Mouse (Mus musculus) hindbrain, embryonic 15.5 days (tissue): Measurements from ENCODE around the gene Rab12. TPM values are rescaled to one million over a fixed set of nuclear protein-coding genes. Genes with fewer than 3 reads are reported as not detected.

Experiments
- ATAC-seq: fragments of 200-750 bp; cut with Nextera tagmentation; 2 replicates; pipeline ENCODE4 v1.8.0; 2017; ENCODE audit warnings: low read depth, moderate number of reproducible peaks, moderate TSS enrichment; ENCODE audit not compliant: low FRiP score
- H3K27ac ChIP-seq: fragments of 300-500 bp; sonication (generic); replicated peaks from 2 replicates; pipeline ENCODE4 v1.5.1; 2015; ENCODE audit warnings: mild to moderate bottlenecking, inconsistent platforms
- H3K27me3 ChIP-seq: fragments of 300-500 bp; sonication (generic); 2 replicates; pipeline ENCODE4 v1.6.1; 2015; ENCODE audit warnings: control low read depth, inconsistent platforms
- H3K36me3 ChIP-seq: fragments of 300-500 bp; sonication (generic); 2 replicates; pipeline ENCODE4 v1.6.1; 2015; ENCODE audit warnings: control low read depth, inconsistent platforms
- H3K4me1 ChIP-seq: fragments of 300-500 bp; sonication (generic); replicated peaks from 2 replicates; pipeline ENCODE4 v1.6.1; 2015; ENCODE audit warnings: control low read depth, inconsistent platforms
- H3K4me2 ChIP-seq: fragments of 300-500 bp; sonication (generic); 2 replicates; pipeline ENCODE4 v1.6.1; 2015; ENCODE audit warnings: moderate library complexity, mild to moderate bottlenecking, inconsistent platforms
- H3K4me3 ChIP-seq: fragments of 300-500 bp; sonication (generic); 2 replicates; pipeline ENCODE4 v1.5.1; 2015; ENCODE audit warnings: mild to moderate bottlenecking, inconsistent platforms
- H3K9ac ChIP-seq: fragments of 300-500 bp; sonication (generic); 2 replicates; pipeline ENCODE4 v1.6.1; 2015; ENCODE audit warnings: inconsistent platforms
- H3K9me3 ChIP-seq: fragments of 300-500 bp; sonication (generic); 2 replicates; pipeline ENCODE4 v1.6.1; 2016; ENCODE audit warnings: control low read depth, inconsistent platforms
- WGBS: fragments of 180-500 bp; shearing (Covaris S2); methylation state at CpG from one replicate; pipeline ENCODE4 v1.1.7; 2015; 5-methylcytosine and 5-hydroxymethylcytosine counted together
- polyA plus RNA-seq: library from polyadenylated mRNA; unstranded; fragments of >200 nt; fragmentation: Nextera tagmentation; extraction: Ambion mirVana; gene quantifications from 2 replicates; pipeline ENCODE4 v1.2.1, GENCODE M21; 2015

Gene Rab12
- polyA plus RNA-seq, 1 experiment from 2014 or later: 86.9 TPM

DNA sequence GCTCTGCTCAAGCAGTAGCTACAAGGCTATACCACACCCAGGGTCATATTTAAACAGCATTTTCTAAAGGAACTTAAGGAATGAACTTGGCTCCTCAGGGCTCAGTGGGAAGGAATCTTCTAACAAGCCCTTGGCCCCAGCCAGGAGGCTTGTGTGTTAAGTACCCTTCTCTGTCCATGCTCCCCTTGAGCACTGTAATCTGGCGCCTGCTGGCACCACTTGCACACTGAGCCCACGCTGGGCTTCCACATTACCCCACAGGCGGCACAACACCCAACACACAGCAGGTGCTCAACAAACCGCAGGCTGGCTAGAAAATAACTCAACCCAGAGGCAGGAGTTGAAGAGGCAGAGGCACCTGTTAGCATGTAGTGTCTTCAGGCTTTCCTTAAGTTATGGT, 2.6 kb downstream of the Rab12 start:
- Histone ChIP-seq H3K27me3 (no peaks in the 10 kb centered on the region), H3K36me3 (no peaks in the 10 kb centered on the region), H3K4me2 (peak overlapping the region; percentile 15; the same call in 1 of the 2 replicates), H3K9ac (no peak overlapping the region), H3K4me1 (peaks cover 29% of the 10 kb centered on the region), H3K4me3 (no peak overlapping the region), H3K27ac (no peak overlapping the region), H3K9me3 (no peaks in the 10 kb centered on the region)
- ATAC-seq: no peak
- WGBS: 80% methylated on average over 4 of the region's 4 CpGs

DNA sequence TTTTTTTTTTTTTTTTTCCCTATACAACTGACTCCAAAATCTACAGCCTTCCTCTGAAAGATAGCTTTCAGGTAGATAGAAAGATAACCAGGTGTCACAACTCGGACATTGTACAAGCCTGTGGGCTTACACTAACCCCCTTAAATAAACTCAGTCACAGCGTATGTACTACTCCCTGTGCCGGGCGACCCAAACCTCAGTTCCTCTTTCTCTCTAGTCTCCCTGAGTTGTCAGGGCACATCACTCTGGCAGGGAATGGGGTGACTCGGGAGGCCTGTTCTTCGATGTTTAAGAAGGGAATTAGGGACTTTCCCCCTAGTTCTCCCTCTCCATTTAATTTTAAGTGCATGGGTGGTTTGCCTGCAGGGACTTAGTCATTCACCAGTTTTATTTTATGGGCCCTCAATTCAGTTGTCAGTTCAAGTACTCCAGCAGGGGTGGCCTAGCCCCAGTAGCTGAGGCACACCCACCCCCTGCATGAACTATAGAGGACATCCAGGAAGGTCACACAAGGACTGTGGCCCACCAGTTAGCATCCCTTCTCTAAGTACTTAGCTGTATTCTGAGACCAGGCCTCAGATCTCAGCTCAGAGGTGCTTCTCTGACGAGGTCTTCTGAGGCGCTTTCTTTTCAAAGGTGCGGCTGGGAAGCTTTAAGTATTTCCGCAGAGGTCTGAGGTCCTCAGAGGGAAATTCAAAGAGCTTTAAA, 5.1 kb downstream of the Rab12 start:
- H3K9ac ChIP-seq: no peak overlapping the region
- no peak overlapping the region for H3K27ac ChIP-seq
- H3K4me1 ChIP-seq: peaks cover 39% of the 10 kb centered on the region
- WGBS: 92% methylated on average over 10 of the region's 10 CpGs
- H3K4me2 ChIP-seq: no peak overlapping the region
- no peaks in the 10 kb centered on the region for H3K27me3 ChIP-seq
- H3K4me3 ChIP-seq: no peak overlapping the region
- H3K36me3 ChIP-seq: no peaks in the 10 kb centered on the region
- H3K9me3 ChIP-seq: no peaks in the 10 kb centered on the region
- no peak for ATAC-seq

- Histone ChIP-seq H3K27me3 (no peaks in the 10 kb centered on the region), H3K27ac (no peak overlapping the region), H3K36me3 (0 out of 2 replicates have a peak, but pooled peaks cover 3% of the 10 kb centered on the region), H3K4me1 (peaks cover 26% of the 10 kb centered on the region), H3K9ac (no peak overlapping the region), H3K4me3 (no peak overlapping the region), H3K9me3 (no peaks in the 10 kb centered on the region), H3K4me2 (no peak overlapping the region)
- no peak for ATAC-seq
- 80% methylated on average over 15 of the region's 15 CpGs for WGBS
These were observed 7.2 kb downstream of the Rab12 start for GRCm38 (mm10) chr17:66512202-66512956.

DNA sequence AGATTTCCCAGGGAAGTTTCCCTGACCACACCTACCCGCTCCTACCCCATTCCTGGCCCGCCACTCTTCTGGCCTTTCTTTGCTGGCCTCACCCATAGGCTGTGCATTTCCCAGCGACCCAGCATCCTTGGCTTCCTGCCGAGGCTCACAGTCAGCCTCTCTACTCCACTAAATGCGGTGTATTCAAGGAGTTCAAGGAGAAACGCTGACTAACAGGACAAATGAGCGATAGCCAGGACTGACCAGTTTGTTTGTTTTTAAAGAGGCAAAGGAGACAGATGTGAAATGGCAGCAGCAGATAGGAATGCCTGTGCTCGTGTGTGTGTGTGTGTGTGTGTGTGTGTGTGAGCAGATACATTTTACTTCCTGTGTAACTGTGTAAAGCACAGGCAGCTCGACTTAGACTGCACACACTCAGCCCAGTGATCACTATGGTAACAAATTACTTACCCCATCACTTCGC, 9.3 kb downstream of the Rab12 start:
- Histone ChIP-seq H3K27ac (peak overlapping the region; percentile 22; the same call in 1 of the 2 replicates), H3K36me3 (peaks cover 8% of the 10 kb centered on the region), H3K9me3 (no peaks in the 10 kb centered on the region), H3K4me3 (no peak overlapping the region), H3K27me3 (no peaks in the 10 kb centered on the region), H3K4me1 (peaks cover 17% of the 10 kb centered on the region; the same call in 1 of the 2 replicates), H3K9ac (no peak overlapping the region), H3K4me2 (no peak overlapping the region)
- WGBS: 43% methylated on average over 10 of the region's 10 CpGs
- ATAC-seq: peak; percentile 69

DNA sequence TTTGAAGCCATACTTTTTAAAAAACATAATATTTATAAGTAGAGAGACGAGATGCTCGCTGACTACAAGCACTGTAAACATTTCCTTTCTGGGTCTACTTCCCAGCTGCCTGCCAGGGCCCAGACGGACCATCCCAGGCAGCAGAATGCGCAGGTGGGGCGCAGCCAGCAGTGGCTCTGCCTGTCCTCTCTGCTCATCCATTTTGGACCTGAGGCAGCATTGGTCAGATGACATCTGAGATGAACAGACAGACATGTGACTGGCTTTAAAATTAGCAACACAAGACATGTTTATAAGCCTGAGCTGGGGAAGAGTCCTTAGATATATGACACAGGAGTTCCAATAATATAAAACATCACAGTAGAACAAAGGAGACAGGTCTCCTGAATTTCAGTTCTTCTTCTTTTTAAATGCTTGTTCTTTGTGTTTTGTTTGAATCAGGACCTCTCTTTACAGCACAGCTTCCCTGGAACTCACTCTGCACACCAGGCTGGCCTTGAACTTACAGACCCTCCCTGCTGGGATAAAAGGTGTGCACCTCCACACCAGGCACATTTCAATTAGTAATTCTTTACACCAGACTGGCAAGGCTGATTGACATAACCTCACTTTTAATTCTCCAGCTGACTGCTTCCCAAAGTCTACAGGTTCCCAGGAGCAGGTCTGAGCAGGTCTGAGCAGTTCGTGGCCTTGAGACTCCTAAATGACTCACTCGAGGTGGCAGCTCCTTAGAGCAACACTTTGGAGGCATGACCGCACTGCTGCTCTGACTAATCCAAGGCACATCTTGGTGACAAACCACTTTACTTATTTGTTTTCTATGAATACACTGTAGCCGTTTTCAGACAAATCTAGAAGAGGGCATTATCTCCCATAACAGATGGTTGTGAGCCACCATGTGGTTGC, 12.2 kb downstream of the Rab12 start:
- Histone ChIP-seq H3K27ac (no peak overlapping the region), H3K9me3 (no peaks in the 10 kb centered on the region), H3K9ac (no peak overlapping the region), H3K36me3 (peaks cover 24% of the 10 kb centered on the region), H3K4me2 (no peak overlapping the region), H3K27me3 (no peaks in the 10 kb centered on the region), H3K4me1 (peaks cover 20% of the 10 kb centered on the region; the same call in 1 of the 2 replicates), H3K4me3 (no peak overlapping the region)
- no peak for ATAC-seq
- 90% methylated on average over 9 of the region's 9 CpGs for WGBS

- 76% methylated on average over 8 of the region's 8 CpGs for WGBS
- no peak overlapping the region for H3K27ac ChIP-seq
- H3K4me1 ChIP-seq: peaks cover 5% of the 10 kb centered on the region; the same call in 1 of the 2 replicates
- H3K4me3 ChIP-seq: no peak overlapping the region
- ATAC-seq: no peak
- H3K4me2 ChIP-seq: no peak overlapping the region
- H3K9ac ChIP-seq: no peak overlapping the region
- H3K36me3 ChIP-seq: peaks cover 32% of the 10 kb centered on the region
- no peaks in the 10 kb centered on the region for H3K27me3 ChIP-seq
- no peaks in the 10 kb centered on the region for H3K9me3 ChIP-seq
These were observed 14.6 kb downstream of the Rab12 start for GRCm38 (mm10) chr17:66504964-66505363.

- no peak overlapping the region for H3K27ac ChIP-seq
- no peaks in the 10 kb centered on the region for H3K9me3 ChIP-seq
- no peak overlapping the region for H3K9ac ChIP-seq
- no peak for ATAC-seq
- 0 out of 2 replicates have a peak, but pooled peaks cover 3% of the 10 kb centered on the region for H3K4me1 ChIP-seq
- H3K4me3 ChIP-seq: no peak overlapping the region
- WGBS: 97% methylated on average over 2 of the region's 2 CpGs
- H3K4me2 ChIP-seq: no peak overlapping the region
- H3K27me3 ChIP-seq: no peaks in the 10 kb centered on the region
- H3K36me3 ChIP-seq: peaks cover 39% of the 10 kb centered on the region
These were observed 15.3 kb downstream of the Rab12 start for GRCm38 (mm10) chr17:66504248-66504647.

- no peak overlapping the region for H3K4me2 ChIP-seq
- no peak overlapping the region for H3K4me3 ChIP-seq
- peaks cover 46% of the 10 kb centered on the region for H3K36me3 ChIP-seq
- no peak; the same call in 1 of the 2 replicates for ATAC-seq
- no peaks in the 10 kb centered on the region for H3K27me3 ChIP-seq
- no peaks in the 10 kb centered on the region for H3K9me3 ChIP-seq
- 0 out of 2 replicates have a peak, but pooled peaks cover 3% of the 10 kb centered on the region for H3K4me1 ChIP-seq
- H3K9ac ChIP-seq: no peak overlapping the region
- WGBS: 66% methylated on average over 9 of the region's 9 CpGs
- H3K27ac ChIP-seq: no peak overlapping the region
These were observed 16.1 kb downstream of the Rab12 start for GRCm38 (mm10) chr17:66503466-66503865.

DNA sequence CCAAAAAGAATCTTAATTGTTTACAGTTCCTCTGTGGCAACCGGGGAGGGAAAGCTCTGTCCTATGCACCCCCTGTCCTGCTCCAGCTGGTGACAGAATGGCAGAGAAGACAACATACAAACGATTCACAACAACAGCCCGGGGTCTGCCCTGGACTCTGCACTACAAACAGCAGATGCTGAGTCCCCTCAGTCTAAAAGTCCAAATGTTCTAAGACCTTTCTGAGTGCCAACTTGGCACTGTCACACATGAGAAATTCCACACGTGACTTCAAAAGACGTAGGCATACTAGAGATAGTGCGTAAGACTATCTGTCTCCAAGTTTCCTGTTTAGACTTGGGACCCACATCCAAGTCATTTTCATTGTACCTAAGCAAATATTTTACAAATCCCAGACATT, 16.7 kb downstream of the Rab12 start:
- H3K4me2 ChIP-seq: no peak overlapping the region
- H3K9ac ChIP-seq: no peak overlapping the region
- H3K27me3 ChIP-seq: no peaks in the 10 kb centered on the region
- no peak overlapping the region for H3K27ac ChIP-seq
- H3K4me3 ChIP-seq: no peak overlapping the region
- ATAC-seq: no peak
- H3K9me3 ChIP-seq: no peaks in the 10 kb centered on the region
- H3K36me3 ChIP-seq: peaks cover 52% of the 10 kb centered on the region
- WGBS: 82% methylated on average over 6 of the region's 6 CpGs
- H3K4me1 ChIP-seq: 0 out of 2 replicates have a peak, but pooled peaks cover 3% of the 10 kb centered on the region

- no peak overlapping the region for H3K27ac ChIP-seq
- peaks cover 69% of the 10 kb centered on the region for H3K36me3 ChIP-seq
These were observed 20.9 kb downstream of the Rab12 start for GRCm38 (mm10) chr17:66498598-66498997.

GRCm38 (mm10) chr17:66496589-66496988, 22.9 kb downstream of the Rab12 start:
- Histone ChIP-seq H3K9ac (no peak overlapping the region), H3K4me1 (no peaks in the 10 kb centered on the region), H3K4me2 (no peak overlapping the region), H3K27me3 (no peaks in the 10 kb centered on the region), H3K36me3 (peaks cover 69% of the 10 kb centered on the region), H3K9me3 (no peaks in the 10 kb centered on the region), H3K27ac (no peak overlapping the region), H3K4me3 (no peak overlapping the region)
- no peak for ATAC-seq
- WGBS: 87% methylated on average over 9 of the region's 9 CpGs

More at GRCm38 (mm10) chr17:66498598-66498997, 20.9 kb downstream of the Rab12 start:
- Histone ChIP-seq H3K9ac (no peak overlapping the region), H3K4me3 (no peak overlapping the region), H3K27me3 (no peaks in the 10 kb centered on the region), H3K4me1 (0 out of 2 replicates have a peak, but pooled peaks cover under 1% of the 10 kb centered on the region), H3K9me3 (no peaks in the 10 kb centered on the region), H3K4me2 (no peak overlapping the region)
- ATAC-seq: no peak
- 94% methylated on average over 14 of the region's 14 CpGs for WGBS
